Mouse (Mus musculus): ENCODE data around the gene Lrsam1.

GRCm38 (mm10) chr2:32981281-32981680 is 19.9 kb upstream of the Lrsam1 start:
- TF ChIP-seq CTCF (conservative IDR thresholded peaks at IDR 0.05 in 1 of 2, IDR thresholded peaks at IDR 0.05 in 1 of 2; ENCODE audit: low read depth in 2 of 2, low read length in 2 of 2) (no peak), POLR2AphosphoS2 (IDR thresholded peaks at IDR 0.05; ENCODE audit: low read depth, low read length) (no peak), NELFE (IDR thresholded peaks at IDR 0.05; ENCODE audit: low read depth, low read length) (no peak), ETS1 (conservative IDR thresholded peaks at IDR 0.05; ENCODE audit: low read depth, low read length) (no peak), TBP (conservative IDR thresholded peaks at IDR 0.05; ENCODE audit: low read depth, low read length) (no peak)
